Mouse (Mus musculus): ENCODE results near the gene Fam136a. TPM values are rescaled to one million over a fixed set of nuclear protein-coding genes. Genes with fewer than 3 reads are reported as not detected.

Fam136a gene
- total RNA-seq, 1 experiment, result 116 TPM

DNA sequence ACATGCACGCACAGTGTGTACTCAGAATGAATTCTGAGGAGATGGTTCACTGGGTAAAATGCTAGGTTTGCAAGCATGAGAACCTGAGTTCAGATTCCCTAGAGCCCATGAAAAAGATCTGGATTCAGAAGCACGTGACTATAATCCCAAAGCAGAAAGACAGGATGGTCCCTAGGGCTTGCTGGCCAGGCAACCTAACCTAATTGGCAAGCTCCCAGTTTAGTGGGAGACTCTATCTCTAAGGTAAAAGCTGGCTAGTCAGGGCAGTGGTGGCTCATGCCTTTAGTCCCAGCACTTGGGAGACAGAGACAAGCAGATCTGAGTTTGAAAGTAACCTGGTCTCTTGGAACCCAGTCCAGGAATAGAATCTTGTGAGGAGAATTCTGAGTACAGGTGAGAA lies 33.5 kb downstream of the Fam136a start:
- in situ Hi-C loops (cut with MboI; ENCODE audit: low sequenced_read_pairs in 2 of 2, unreplicated experiment in 2 of 2), result no loop called here
- H3K36me3 ChIP-seq (ENCODE audit: control insufficient read depth, insufficient read depth, low read length, poor library complexity, severe bottlenecking), result peaks cover 6% of the 10 kb centered on the region; the same call in 1 of the 2 replicates
- H3K4me1 ChIP-seq (ENCODE audit: control insufficient read depth in 2 of 2, insufficient read depth in 2 of 2, low read length in 2 of 2, poor library complexity in 1 of 2), result peaks cover 6 to 7% of the 10 kb centered on the region in 2 experiments; a peak in 2 of 4 replicates
- no peaks in the 10 kb centered on the region for H3K9me3 ChIP-seq (ENCODE audit: control insufficient read depth, insufficient read depth, low read depth, low read length)
- no peak overlapping the region for H3K4me3 ChIP-seq (ENCODE audit: insufficient read depth in 1 of 2, low read depth in 1 of 2, low read length in 2 of 2, poor library complexity in 1 of 2, severe bottlenecking in 1 of 2)
- TF ChIP-seq CHD2 (IDR thresholded peaks at IDR 0.05; ENCODE audit: low read depth, low read length) (no peak), ZNF384 (IDR thresholded peaks at IDR 0.05; ENCODE audit: low read depth, low read length) (no peak), ZC3H11A (IDR thresholded peaks at IDR 0.05; ENCODE audit: borderline replicate concordance, low read depth, low read length) (no peak), MAFK (IDR thresholded peaks at IDR 0.05; ENCODE audit: insufficient read depth, low read depth, low read length) (no peak), HCFC1 (IDR thresholded peaks at IDR 0.05; ENCODE audit: borderline replicate concordance, insufficient read depth, low read length) (no peak)
- no peak overlapping the region for H3K9ac ChIP-seq (ENCODE audit: insufficient read depth, low read depth, low read length, poor library complexity, severe bottlenecking)
- H3K27ac ChIP-seq (ENCODE audit: insufficient read depth, low read depth, low read length, poor library complexity, severe bottlenecking), result no peak overlapping the region
- DNase-seq (ENCODE audit: low read depth, low spot score), result no peak

DNA sequence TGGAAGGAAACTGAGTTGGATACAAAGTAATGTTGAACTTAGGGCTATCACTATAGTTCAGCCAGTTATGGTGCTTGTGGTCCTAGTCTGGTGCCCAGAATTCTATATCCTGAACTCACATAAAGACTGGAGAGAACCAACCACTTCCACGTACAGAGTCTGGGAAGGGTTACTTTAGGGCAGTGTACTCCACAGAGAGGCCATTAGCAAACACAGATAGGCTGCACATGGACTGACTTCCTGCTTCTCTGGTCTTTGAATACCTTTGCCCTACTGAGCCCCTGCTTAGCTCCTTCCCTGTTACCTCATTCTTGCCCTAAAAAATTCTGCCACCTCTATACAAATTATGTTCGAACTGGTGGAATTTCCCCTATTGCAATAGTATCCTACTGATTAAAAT lies 34.5 kb downstream of the Fam136a start:
- no peak overlapping the region for H3K9ac ChIP-seq (ENCODE audit: insufficient read depth, low read depth, low read length, poor library complexity, severe bottlenecking)
- no peak for DNase-seq (ENCODE audit: low read depth, low spot score)
- no peaks in the 10 kb centered on the region for H3K36me3 ChIP-seq (ENCODE audit: control insufficient read depth, insufficient read depth, low read length, poor library complexity, severe bottlenecking)
- no peak overlapping the region for H3K4me3 ChIP-seq (ENCODE audit: insufficient read depth in 1 of 2, low read depth in 1 of 2, low read length in 2 of 2, poor library complexity in 1 of 2, severe bottlenecking in 1 of 2)
- peaks cover 5 to 6% of the 10 kb centered on the region in 2 experiments; a peak in 2 of 4 replicates for H3K4me1 ChIP-seq (ENCODE audit: control insufficient read depth in 2 of 2, insufficient read depth in 2 of 2, low read length in 2 of 2, poor library complexity in 1 of 2)
- H3K27ac ChIP-seq (ENCODE audit: insufficient read depth, low read depth, low read length, poor library complexity, severe bottlenecking), result no peak overlapping the region
- in situ Hi-C loops (cut with MboI; ENCODE audit: low sequenced_read_pairs in 2 of 2, unreplicated experiment in 2 of 2), result no loop called here
- no peak for TF ChIP-seq ZNF384 (IDR thresholded peaks at IDR 0.05; ENCODE audit: low read depth, low read length)
- TF ChIP-seq HCFC1 (IDR thresholded peaks at IDR 0.05; ENCODE audit: borderline replicate concordance, insufficient read depth, low read length), result no peak
- TF ChIP-seq CHD2 (IDR thresholded peaks at IDR 0.05; ENCODE audit: low read depth, low read length), result no peak
- TF ChIP-seq MAFK (IDR thresholded peaks at IDR 0.05; ENCODE audit: insufficient read depth, low read depth, low read length), result no peak
- TF ChIP-seq ZC3H11A (IDR thresholded peaks at IDR 0.05; ENCODE audit: borderline replicate concordance, low read depth, low read length), result no peak
- H3K9me3 ChIP-seq (ENCODE audit: control insufficient read depth, insufficient read depth, low read depth, low read length), result no peaks in the 10 kb centered on the region

DNA sequence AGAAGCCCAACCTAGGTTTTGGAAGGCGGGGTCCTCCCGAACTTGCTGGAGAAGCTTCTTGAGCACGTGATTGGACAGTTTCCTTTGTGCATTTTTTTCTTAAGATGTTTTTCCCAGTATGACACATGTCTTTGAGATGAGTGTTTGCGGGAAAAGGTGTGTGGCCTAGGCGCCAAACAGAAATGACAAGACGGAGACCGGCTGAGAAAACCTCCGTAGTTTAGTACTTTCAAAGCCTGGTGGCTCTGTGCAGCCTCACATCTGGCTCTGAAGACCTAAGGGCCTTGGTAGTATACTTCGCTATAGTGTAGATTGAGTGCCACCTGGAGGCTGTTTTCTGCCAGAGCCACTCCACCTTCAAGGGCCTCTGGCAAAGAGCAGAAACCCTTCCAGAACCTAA lies 35.5 kb downstream of the Fam136a start:
- Histone ChIP-seq H3K27ac (ENCODE audit: insufficient read depth, low read depth, low read length, poor library complexity, severe bottlenecking) (no peak overlapping the region), H3K4me3 (ENCODE audit: insufficient read depth in 1 of 2, low read depth in 1 of 2, low read length in 2 of 2, poor library complexity in 1 of 2, severe bottlenecking in 1 of 2) (peak overlapping the region in 1 of 2 experiments; percentile 12; a peak in 1 of 4 replicates), H3K9ac (ENCODE audit: insufficient read depth, low read depth, low read length, poor library complexity, severe bottlenecking) (no peak overlapping the region), H3K36me3 (ENCODE audit: control insufficient read depth, insufficient read depth, low read length, poor library complexity, severe bottlenecking) (no peaks in the 10 kb centered on the region), H3K4me1 (ENCODE audit: control insufficient read depth in 2 of 2, insufficient read depth in 2 of 2, low read length in 2 of 2, poor library complexity in 1 of 2) (0 out of 4 replicates have a peak, but pooled peaks cover 0 to 2% of the 10 kb centered on the region in 2 experiments), H3K9me3 (ENCODE audit: control insufficient read depth, insufficient read depth, low read depth, low read length) (no peaks in the 10 kb centered on the region)
- TF ChIP-seq HCFC1 (IDR thresholded peaks at IDR 0.05; ENCODE audit: borderline replicate concordance, insufficient read depth, low read length) (0 out of 2 replicates have a peak, but pooled peaks have one; percentile 39), CHD2 (IDR thresholded peaks at IDR 0.05; ENCODE audit: low read depth, low read length) (no peak), MAFK (IDR thresholded peaks at IDR 0.05; ENCODE audit: insufficient read depth, low read depth, low read length) (no peak), ZNF384 (IDR thresholded peaks at IDR 0.05; ENCODE audit: low read depth, low read length) (no peak), ZC3H11A (IDR thresholded peaks at IDR 0.05; ENCODE audit: borderline replicate concordance, low read depth, low read length) (peak; percentile 77; the same call in 1 of the 2 replicates)
- peak; percentile 72 for DNase-seq (ENCODE audit: low read depth, low spot score)
- in situ Hi-C loops (cut with MboI; ENCODE audit: low sequenced_read_pairs in 2 of 2, unreplicated experiment in 2 of 2), result no loop called here

DNA sequence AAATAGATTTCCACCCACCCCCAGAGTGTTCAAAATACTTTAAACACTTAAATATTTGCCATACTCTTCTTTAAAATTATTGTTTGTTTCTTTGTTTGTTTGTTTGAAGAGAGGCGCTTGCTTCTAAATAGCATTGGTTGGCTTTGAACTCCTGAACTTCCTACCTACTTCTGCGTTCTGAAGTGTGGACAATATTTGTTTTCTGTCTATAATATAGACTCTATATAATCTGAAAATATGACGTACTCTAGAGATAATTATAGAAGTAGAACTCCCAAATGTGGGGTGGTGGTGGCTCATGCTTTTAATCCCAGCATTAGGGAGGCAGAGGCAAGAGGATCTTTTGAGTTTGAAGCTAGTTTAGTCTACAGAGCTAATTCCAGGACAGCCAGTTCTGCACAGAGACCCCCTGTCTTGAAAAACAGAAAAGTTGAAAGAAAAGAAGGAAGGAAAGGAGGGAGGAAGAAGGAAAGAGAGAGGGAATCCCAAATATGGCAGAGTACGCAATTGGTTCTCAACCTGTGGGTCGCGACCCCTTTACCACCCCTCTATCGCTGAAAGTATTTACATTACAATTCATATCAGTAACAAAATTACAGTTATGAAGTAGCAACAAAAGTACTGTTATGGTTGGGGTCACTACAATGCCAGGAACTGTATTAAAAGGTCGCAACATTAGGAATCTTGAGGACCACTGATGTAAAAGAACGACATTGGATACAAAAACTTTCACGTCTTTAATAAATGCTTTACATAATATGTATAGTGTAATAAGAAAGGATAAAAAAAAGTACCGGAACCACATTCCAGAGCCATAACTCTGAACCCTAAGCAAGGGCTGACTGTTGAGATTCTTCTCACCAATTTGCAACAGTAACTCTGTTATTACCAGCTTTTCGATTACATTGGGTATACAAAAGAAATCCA lies 37.5 kb downstream of the Fam136a start:
- H3K9ac ChIP-seq (ENCODE audit: insufficient read depth, low read depth, low read length, poor library complexity, severe bottlenecking), result no peak overlapping the region
- in situ Hi-C loops (cut with MboI; ENCODE audit: low sequenced_read_pairs in 2 of 2, unreplicated experiment in 2 of 2), result no loop called here

More for the DNA sequence above, 37.5 kb downstream of the Fam136a start:
- H3K9me3 ChIP-seq (ENCODE audit: control insufficient read depth, insufficient read depth, low read depth, low read length), result no peaks in the 10 kb centered on the region
- DNase-seq (ENCODE audit: low read depth, low spot score), result no peak
- H3K36me3 ChIP-seq (ENCODE audit: control insufficient read depth, insufficient read depth, low read length, poor library complexity, severe bottlenecking), result no peaks in the 10 kb centered on the region; the same call in 1 of the 2 replicates
- H3K4me1 ChIP-seq (ENCODE audit: control insufficient read depth in 2 of 2, insufficient read depth in 2 of 2, low read length in 2 of 2, poor library complexity in 1 of 2), result no peaks in the 10 kb centered on the region
- TF ChIP-seq ZNF384 (IDR thresholded peaks at IDR 0.05; ENCODE audit: low read depth, low read length) (no peak), CHD2 (IDR thresholded peaks at IDR 0.05; ENCODE audit: low read depth, low read length) (peak; percentile 96)
- no peak overlapping the region for H3K27ac ChIP-seq (ENCODE audit: insufficient read depth, low read depth, low read length, poor library complexity, severe bottlenecking)
- peak overlapping the region in 1 of 2 experiments; percentile 80; a peak in 3 of 4 replicates for H3K4me3 ChIP-seq (ENCODE audit: insufficient read depth in 1 of 2, low read depth in 1 of 2, low read length in 2 of 2, poor library complexity in 1 of 2, severe bottlenecking in 1 of 2)
